Mouse (Mus musculus): ENCODE results near the gene Psmb3.

- TF ChIP-seq CTCF (IDR thresholded peaks at IDR 0.05; ENCODE audit: extremely low read depth, insufficient read depth, insufficient read length, insufficient replicate concordance), result no peak
- no peak for TF ChIP-seq POLR2A (IDR thresholded peaks at IDR 0.05; ENCODE audit: low read depth, low read length)
Observed at GRCm38 (mm10) chr11:97728730-97729129, 25.5 kb downstream of the Psmb3 start.
